Mouse (Mus musculus) gastrocnemius, postnatal 25 days (tissue): ENCODE results near the gene Uck1. TPM values are rescaled to one million over a fixed set of nuclear protein-coding genes. Genes with fewer than 3 reads are reported as not detected.
A peak's percentile ranks its signal among the peaks of the same experiment; 100 is the strongest.
"Not testable (repeated sequence)": the region's sequence is repeated elsewhere in the genome, so short reads cannot be mapped to it uniquely, and the experiment has no call there.

ENCODE experiments used
- DNase-seq: peaks from one replicate; pipeline ENCODE4 v3.0.0; 2022
- long read RNA-seq, 2 experiments: library from polyadenylated mRNA; stranded (forward); transcript quantifications; one replicate each; pipeline ENCODE4 v2.0.0; 2021
- total RNA-seq, 2 experiments: library from RNA; stranded (reverse); gene quantifications; 1 replicate in 1 of 2; 2 replicates in 1 of 2; pipeline ENCODE4 v1.2.3; 2021

Gene Uck1
- 10 to 100 TPM; 12.0 to 13.0 TPM for total RNA-seq
- long read RNA-seq, experiment 1, transcript Uck1-201 (7 exons, 2,005 nt) = major isoform, 9 of 11 reads
- long read RNA-seq, experiment 1, partial matches to known transcripts = 0 of 11 reads
- long read RNA-seq, experiment 1, other reads (novel, unspliced or antisense) = 2 of 11 reads
- long read RNA-seq, experiment 2, transcript Uck1-201 (7 exons, 2,005 nt) = major isoform, 9 of 12 reads
- long read RNA-seq, experiment 2, partial matches to known transcripts = 1 of 12 reads
- long read RNA-seq, experiment 2, other reads (novel, unspliced or antisense) = 2 of 12 reads

DNA sequence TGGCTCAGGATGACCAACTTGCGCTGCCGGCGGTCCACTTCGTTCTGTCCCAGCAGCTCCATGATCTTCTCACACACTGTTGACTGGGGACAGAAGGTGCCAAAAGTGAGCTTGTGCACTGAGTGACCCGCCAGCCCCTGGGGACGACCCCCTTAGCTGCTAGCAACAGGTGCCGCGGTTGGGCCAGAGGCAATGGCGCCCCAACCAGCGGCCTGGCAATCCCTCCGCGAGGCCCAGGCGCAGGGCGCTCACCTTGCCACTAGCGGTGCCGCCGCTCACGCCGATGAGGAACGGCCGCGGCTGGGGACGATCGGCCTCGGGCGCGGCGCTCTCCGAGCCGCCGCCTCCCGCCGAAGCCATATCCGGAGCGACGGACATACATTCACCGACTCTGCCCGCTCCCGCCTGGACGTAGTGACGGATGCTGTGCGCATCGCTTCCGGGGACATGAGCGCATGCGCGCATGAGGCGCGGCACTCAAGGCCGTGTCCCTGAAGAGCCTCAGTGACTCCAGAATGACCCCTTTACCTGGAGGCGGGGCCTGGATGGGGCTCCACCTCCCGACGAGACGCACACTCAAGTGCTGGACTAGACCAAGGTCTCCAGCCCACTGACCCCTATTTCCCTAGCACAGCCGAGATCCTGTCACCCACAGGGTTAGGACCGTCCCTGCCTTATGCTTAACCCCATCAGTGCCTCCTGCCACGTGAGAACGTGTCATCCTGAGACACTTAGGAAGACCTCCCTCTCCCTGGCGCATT is at the start of gene Uck1:
Uck1 (minus strand) TSS at position 503 of the 761 bp plus-strand sequence.
- peak; percentile 86 for DNase-seq

DNA sequence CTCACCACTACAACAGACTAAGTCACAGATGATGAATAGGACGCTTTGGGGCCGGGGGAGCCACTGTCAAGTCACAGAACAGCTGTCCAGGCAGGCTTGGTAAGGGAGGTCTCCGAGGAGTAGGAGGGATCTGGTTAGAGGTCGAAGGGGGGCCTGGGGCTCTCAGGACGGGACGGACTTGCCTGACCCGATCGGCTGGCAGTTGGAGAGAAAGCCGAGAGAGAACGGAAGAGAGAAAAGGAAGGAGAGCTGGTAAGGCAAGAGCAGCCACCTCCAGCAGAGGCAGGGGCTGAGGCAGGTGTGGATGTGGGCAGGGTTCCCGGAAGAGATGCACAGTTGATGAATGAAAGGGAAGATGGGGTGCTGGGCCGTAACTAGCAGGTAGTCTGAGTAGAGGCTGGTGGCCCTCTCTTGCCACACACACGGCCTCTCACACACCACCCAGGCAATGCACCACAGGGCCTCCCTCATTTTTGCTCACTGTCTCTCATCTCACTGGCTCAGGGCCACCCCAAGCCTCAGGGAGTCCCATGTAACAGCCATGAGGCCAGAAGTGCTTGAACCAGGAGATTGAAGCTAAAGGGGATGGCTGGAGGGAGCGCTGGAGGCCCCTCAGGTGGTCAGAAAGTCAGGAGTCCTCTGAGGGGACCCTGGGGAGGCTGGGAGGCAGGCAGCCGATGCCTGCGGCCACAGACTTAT is 49.1 kb upstream of the Uck1 start:
- peak; percentile 5 for DNase-seq

- no peak for DNase-seq
Measured at GRCm38 (mm10) chr2:32307941-32308760, 48.2 kb upstream of the Uck1 start.

- no peak for DNase-seq
Measured at GRCm38 (mm10) chr2:32307247-32307798, 47.4 kb upstream of the Uck1 start.

DNA sequence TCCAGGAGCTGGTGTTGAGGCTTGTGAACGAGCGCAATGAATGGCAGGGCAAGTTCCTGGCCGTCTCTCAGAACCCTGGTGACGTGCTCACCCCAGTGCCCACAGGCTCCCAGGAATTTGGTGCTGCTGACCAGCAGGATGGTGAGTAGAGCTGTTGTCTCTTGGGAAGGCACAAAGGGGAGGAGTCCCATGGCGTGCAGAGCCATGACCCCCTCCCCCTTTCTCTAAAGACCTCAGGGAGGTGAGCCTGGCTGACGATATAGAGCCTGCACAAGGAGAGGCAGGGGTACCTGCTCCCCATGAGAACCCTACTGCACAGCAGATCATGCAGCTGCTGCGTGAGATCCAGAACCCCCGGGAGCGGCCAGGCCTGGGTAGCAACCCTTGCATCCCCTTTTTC is 46.2 kb upstream of the Uck1 start:
- no peak for DNase-seq

DNA sequence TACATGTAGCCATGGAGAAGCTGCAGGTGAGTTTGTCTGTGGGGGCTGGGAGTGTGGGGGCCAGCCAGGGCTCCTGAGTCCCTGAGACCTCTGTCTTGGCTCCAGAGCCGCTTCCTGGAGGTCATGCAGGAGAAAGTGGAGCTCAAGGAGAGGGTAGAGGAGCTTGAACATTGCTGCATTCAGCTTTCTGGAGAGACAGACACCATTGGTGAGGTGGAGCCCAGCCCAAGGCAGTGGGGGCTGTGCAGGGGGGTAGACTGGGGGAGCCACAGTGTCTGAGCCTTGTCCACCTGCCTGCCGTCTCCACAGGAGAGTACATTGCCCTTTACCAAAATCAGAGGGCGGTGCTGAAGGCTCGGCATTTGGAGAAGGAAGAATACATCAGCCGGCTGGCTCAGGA is 45.7 kb upstream of the Uck1 start:
- no peak for DNase-seq

DNA sequence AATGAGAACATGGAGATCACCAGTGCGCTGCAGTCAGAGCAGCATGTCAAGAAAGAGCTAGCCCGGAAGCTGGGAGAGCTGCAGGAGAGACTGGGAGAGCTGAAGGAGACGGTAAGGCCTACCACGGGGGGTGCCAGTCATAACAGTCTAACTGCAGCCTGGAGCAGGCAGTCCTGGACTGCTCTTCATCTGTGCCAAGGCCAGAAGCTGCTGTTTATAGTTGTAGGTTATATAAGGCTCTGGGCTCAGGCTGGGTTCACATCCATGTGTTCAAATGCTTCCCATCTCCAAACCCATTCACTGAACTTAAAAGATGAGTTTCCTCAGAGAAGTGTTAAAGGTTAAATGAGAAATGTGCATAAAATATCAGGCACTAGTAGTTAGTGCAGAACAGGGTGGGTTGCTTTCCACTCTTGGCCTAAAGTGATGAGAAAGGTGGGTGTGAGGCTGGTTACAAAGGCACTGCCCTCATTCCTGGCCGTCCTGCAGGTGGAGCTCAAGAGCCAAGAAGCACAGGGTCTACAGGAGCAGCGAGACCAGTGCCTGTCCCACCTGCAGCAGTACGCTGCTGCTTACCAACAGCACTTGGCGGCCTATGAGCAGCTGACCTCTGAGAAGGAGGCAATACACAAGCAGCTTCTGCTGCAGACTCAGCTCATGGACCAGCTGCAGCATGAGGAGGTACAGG is 44.3 kb upstream of the Uck1 start:
- DNase-seq = no peak

DNA sequence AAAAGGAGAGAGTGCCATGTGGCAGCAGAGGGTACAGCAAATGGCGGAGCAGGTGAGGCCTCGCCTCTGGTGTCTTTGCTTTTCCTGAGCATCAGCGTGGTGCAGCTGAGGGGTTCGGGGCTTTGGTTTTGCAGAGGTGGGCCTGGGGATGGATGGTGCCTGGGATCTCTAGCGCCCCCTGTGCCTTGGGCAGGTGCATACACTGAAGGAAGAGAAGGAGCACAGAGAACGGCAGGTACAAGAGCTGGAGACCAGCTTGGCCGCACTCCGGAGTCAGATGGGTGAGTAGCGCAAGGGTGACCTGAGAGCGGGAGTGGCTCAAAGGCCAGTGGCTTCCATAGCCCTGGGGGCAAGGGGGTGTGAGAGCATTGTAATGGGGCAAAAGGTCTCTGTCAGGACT is 43.0 kb upstream of the Uck1 start:
- DNase-seq = no peak

DNA sequence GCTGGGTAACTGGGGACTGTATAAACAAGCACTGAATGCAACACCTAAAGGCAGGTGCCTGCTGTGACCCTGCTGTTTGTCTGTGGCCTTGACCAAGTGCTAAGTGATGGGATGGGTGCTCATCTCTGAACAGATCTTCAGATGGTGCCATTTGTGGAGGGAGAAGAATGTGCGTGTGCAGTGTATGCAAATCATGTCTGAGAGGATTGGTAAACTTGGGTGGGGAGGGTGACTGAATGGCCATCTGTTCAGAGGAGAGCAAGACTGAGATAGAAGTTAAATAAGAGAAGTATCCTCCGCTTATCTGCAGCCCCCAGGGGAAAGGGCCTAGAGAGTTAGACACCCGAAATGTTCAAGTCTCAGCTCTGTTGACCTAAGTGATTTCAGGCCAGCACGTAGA is 39.5 kb upstream of the Uck1 start:
- DNase-seq = no peak

GRCm38 (mm10) chr2:32295842-32296241 is 35.9 kb upstream of the Uck1 start:
- DNase-seq = not testable (repeated sequence)

- no peak for DNase-seq
Measured at GRCm38 (mm10) chr2:32295285-32295684, 35.3 kb upstream of the Uck1 start.

DNA sequence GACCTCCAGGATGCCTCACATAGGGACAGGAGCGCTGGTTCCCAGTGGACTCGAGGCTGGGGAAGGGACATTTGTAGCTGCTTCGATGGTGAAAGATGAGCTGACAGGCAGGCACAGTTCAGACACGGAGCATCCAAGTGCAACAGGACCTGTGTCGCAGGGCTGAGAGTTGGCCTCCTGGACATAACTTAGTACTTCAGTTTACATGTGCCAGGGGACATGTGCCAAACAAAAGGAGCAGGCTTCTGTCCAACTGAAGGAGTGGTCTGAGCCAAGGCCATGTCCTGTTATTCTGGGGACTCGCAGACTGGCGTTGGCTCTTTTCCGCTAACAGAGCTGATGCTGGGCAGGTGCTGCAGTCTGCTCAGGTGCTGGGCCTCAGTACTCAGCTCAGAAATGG is 34.4 kb upstream of the Uck1 start:
- DNase-seq = peak; percentile 82

GRCm38 (mm10) chr2:32289578-32289977 is 29.6 kb upstream of the Uck1 start:
- DNase-seq = no peak

GRCm38 (mm10) chr2:32288371-32288931 is 28.5 kb upstream of the Uck1 start:
- no peak for DNase-seq

GRCm38 (mm10) chr2:32287923-32288367 is 28.0 kb upstream of the Uck1 start, which contains the start of gene Swi5:
Gene Swi5, minus strand, starts transcription at chr2:32288075.
- DNase-seq = peak; percentile 99

DNA sequence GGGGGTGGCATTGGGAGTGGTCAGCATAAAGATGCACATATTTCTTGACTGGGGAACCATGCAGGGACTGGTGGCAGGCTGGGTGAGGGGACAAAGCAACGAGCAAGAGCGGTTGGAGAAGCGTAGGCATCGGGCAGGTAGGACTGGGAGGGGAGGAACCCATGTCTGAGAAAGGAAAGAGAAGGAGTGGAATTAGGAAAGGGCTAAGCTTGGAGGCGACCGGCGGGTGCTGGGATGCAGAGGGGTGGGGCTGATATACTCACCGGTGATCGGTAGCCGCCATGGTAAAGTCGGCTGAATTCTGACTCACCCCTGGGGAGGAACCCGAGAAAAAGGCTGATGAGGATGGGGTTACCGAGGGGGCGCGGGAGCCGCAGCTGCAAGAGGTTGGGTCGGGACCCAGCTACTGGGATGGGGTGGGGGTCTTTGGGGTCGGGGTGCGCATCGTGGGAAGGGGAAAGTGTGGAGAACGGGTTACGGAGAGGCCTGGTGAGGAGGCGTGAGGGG is 27.4 kb upstream of the Uck1 start, which contains the start of gene Golga2:
Golga2 (plus strand) TSS at position 51 of the 507 bp plus-strand sequence.
- DNase-seq = no peak

- DNase-seq = no peak
Measured at GRCm38 (mm10) chr2:32283986-32284385, 24.0 kb upstream of the Uck1 start.

- peak; percentile 48 for DNase-seq
Measured at GRCm38 (mm10) chr2:32282727-32283126, 22.8 kb upstream of the Uck1 start.

GRCm38 (mm10) chr2:32282289-32282688 is 22.3 kb upstream of the Uck1 start:
- no peak for DNase-seq

- DNase-seq = no peak
Measured at GRCm38 (mm10) chr2:32275823-32276222, 15.9 kb upstream of the Uck1 start.
